Mouse (Mus musculus) left cerebral cortex, adult 2 months (tissue): Measurements from ENCODE around the gene Snai1. TPM values are rescaled to one million over a fixed set of nuclear protein-coding genes. Genes with fewer than 3 reads are reported as not detected.

Source experiments
- DNase-seq, 2 experiments: peaks; one replicate each; pipeline ENCODE4 v3.0.0; 2021 to 2022; ENCODE audit warnings: low spot score in 2 of 2, mixed read lengths in 1 of 2; ENCODE audit errors: extremely low spot score in 1 of 2
- H3K27ac ChIP-seq: fragments of 200-600 bp; 2 replicates; pipeline ENCODE4 v1.8.1; 2022
- H3K4me3 ChIP-seq: fragments of 200-600 bp; 2 replicates; pipeline ENCODE4 v1.8.1; 2022
- CTCF ChIP-seq: fragments of 200-600 bp; IDR thresholded peaks from 2 replicates; pipeline ENCODE4 v1.8.1; 2022; ENCODE audit warnings: antibody characterized with exemption, mild to moderate bottlenecking, moderate library complexity
- intact Hi-C: fragments of 180-260 bp; cut with DNase I; formaldehyde crosslinking; loops from one replicate; pipeline ENCODE4 v1.15.1; 2025
- long read RNA-seq, 2 experiments: library from polyadenylated mRNA; stranded (forward); transcript quantifications; one replicate each; pipeline ENCODE4 v2.0.0; 2021; ENCODE audit warnings: borderline mapping rate in 2 of 2
- total RNA-seq, 2 experiments: library from RNA; stranded (reverse); gene quantifications; 2 replicates each; pipeline ENCODE4 v1.2.3; 2021

The Snai1 gene
- total RNA-seq: under 1 TPM; 0.56 to 0.70 TPM
- long read RNA-seq, experiment 1: 0 reads
- long read RNA-seq, experiment 2: 0 reads

GRCm38 (mm10) chr2:167537476-167538297 is at the start of gene Snai1:
TSS of gene Snai1 (plus strand) at chr2:167538195.
- peak; percentile 81 for DNase-seq
- Histone ChIP-seq H3K4me3 (peak within 1 kb of the TSS; percentile 36), H3K27ac (no peak within 1 kb of the TSS)
- intact Hi-C loops: loop anchor here (1.0 to 5.0 kb wide), 2 partner anchors 68 to 360 kb away; no protein-coding TSS in a partner anchor
- TF ChIP-seq CTCF: peak; percentile 87

DNA sequence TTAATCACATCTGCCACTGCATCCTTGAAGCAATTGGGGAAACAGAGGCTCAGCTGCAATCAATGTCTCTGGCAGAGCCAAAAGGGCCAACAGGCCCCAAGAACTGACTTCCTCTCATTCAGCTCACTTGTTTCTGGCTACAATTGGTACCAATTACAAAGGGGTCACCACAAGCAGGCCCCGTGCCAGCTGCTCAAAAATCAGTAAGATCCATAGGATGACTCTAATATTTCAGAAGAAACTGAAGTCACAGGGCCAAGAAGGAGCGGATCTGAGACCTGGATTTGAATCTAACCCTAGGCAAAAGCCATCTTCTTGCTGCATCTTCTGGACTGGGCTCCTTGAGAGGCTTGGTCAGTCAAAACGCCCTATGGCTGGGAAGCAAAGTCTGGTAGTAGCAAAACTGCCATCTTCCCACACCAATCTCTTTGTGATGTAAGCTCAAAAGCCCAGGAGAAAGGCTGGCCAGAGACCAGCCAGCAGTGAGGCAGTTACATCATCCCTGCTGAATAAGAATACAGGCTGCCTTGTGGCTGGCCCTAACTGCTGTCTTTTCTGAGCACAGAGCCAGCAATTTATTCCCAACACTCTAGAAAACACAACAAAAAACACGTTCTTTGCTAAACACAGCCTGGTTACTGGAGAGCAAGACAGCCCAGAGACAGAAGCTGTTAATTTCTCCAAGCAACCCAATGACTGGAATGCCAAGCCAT is 47.0 kb upstream of the Snai1 start:
- peak overlapping the region; percentile 94 for H3K27ac ChIP-seq
- DNase-seq: no peak
- no peak for TF ChIP-seq CTCF
- intact Hi-C loops: loop anchor here (5.0 kb wide), 2 partner anchors 69 to 429 kb away; partner anchors contain the start of genes Slc9a8 and Znfx1
- peak overlapping the region; percentile 92 for H3K4me3 ChIP-seq

DNA sequence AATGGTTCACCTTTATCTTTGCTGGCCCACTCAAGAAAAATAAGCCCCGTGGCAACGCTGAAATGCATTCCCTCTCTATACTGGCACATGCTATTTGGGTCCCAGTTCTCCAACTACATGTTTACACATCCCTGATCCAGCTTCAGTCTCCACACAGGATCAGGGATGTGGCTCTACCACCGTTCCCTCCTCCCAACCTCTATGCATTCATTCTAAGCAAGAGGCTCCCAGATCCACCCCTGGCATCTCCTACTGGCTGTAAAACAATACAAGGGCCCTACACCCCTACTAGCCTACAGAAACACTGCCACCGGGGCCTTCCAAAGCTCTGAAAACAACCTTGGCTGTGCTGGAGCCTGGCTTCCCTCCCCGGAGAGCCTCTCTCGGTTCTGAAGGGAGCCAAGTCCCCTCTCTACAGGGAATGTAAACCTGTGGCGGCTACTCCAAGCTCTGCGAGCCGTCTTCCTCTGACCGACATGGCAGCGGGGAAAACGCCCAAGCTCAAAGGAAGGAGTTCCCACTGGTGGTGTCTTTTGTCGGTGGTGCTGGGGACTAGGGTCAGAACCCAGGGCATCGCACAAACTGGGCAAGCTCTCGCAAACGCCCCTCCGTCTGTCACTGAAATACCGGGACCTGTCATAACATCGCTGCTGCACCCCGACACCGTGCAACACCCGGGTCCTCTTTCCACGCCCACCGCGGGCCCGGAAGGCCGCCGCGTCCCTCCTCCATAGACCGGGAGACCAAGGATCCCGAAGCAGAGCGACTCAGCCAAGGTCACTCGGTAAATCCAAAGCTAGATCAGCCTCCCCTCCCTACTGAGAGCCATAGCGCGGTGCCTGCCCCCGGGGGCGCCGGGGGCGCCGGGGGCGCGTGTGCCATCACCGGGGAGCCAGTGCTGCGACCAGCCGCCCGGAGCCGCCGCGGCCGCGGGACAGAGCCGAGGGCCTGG is 46.0 kb upstream of the Snai1 start, which contains the start of gene Rnf114:
TSS of gene Rnf114 (plus strand) at position 889 of the 952 bp plus-strand sequence.
- TF ChIP-seq CTCF: no peak
- H3K4me3 ChIP-seq: peak within 1 kb of the TSS; percentile 92
- peak within 1 kb of the TSS; percentile 94 for H3K27ac ChIP-seq
- DNase-seq: peak in 1 of 2 experiments; percentile 43
- intact Hi-C loops: loop anchor here (5.0 kb wide), 2 partner anchors 70 to 430 kb away; partner anchors contain the start of genes Slc9a8 and Znfx1

DNA sequence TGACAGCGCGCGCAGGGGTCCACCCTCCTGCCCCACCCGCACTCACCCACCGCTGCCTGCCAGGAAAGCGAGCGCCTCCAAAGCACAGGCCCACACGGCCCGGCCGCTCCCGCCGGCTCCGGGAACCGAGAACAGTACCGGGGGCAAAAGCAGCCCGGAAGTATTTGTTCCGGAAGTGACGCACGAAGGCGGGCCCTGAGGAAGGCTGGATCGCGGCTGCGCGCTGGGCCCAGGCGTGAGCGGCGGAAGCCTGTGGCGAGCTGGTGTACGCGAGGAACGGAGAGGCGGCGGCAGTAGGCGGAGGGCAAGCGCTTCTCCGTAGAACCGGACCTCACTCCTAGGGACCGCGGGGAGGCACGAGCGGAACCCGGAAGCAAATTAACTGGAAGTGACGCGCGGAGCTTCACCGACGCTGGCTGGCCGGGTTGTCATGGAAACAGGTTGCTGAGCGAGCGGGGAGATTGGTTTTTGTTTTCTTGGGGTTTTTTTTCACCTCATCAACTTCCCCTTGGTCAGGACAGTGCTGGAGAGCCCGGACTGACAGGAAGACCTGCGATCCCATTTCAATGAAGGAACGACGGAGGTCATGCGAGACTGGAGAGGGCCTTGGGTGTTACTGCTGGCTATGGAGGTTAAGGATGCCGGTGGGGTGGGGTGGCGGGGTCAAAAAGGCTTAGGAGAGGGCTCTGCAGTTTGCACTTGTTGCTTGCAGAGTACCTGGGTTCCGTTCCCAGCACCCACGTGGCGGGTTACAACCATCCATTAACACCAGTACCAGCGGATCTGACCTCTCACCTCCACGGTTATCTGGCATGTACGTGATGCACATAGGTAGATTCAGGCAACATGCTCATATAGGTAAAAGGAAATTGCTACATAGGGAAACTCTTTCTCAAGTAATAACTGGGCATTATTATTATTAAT is 45.0 kb upstream of the Snai1 start, which contains the start of gene Spata2:
TSS of gene Spata2 (minus strand) at position 175 of the 924 bp plus-strand sequence.
- peak within 1 kb of the TSS; percentile 94 for H3K27ac ChIP-seq
- intact Hi-C loops: loop anchor here (5.0 kb wide), 2 partner anchors 71 to 431 kb away; partner anchors contain the start of genes Slc9a8 and Znfx1
- peak within 1 kb of the TSS; percentile 92 for H3K4me3 ChIP-seq
- no peak for TF ChIP-seq CTCF
- peak; percentile 91 to 95 for DNase-seq

DNA sequence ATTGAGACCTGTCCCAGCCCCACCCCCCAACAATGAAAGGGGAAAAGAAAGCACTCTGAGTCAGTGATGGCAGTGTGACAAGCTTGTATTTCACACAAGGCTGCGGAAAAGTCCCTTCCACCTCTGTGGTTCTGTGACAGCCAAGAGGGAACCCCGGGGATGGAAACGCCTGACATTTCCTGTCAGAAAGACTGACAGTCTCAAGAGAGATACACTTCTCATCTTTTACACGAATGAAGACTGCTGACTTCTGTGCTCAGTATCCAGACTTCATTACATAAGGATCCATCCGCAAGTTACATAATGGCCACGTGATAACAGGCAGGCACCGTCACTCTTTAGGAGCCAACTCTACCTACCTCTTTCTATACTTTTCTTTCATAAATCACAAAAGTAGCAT is 41.6 kb upstream of the Snai1 start:
- no peak overlapping the region for H3K4me3 ChIP-seq
- TF ChIP-seq CTCF: no peak
- peak overlapping the region; percentile 80 for H3K27ac ChIP-seq
- DNase-seq: no peak
- intact Hi-C loops: no loop called here

DNA sequence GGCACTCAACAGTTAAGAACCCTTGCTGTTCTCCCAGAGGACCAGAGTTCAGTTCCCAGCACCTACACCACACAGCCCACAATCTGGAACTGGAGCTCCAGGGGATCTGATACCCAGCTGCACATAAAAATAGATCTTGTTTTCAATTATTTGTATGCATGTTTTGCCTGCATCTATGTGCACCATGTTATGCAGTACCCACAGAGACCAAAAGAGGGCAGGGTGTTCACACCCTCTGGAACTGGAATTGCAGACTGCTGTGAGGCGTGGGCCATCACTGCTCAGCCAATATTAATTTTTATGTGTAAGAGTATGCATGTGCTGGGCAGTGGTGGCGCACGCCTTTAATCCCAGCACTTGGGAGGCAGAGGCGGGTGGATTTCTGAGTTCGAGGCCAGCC is 40.7 kb upstream of the Snai1 start:
- peak; percentile 51 for TF ChIP-seq CTCF
- Histone ChIP-seq H3K27ac (no peak overlapping the region), H3K4me3 (no peak overlapping the region)
- intact Hi-C loops: no loop called here
- no peak for DNase-seq

DNA sequence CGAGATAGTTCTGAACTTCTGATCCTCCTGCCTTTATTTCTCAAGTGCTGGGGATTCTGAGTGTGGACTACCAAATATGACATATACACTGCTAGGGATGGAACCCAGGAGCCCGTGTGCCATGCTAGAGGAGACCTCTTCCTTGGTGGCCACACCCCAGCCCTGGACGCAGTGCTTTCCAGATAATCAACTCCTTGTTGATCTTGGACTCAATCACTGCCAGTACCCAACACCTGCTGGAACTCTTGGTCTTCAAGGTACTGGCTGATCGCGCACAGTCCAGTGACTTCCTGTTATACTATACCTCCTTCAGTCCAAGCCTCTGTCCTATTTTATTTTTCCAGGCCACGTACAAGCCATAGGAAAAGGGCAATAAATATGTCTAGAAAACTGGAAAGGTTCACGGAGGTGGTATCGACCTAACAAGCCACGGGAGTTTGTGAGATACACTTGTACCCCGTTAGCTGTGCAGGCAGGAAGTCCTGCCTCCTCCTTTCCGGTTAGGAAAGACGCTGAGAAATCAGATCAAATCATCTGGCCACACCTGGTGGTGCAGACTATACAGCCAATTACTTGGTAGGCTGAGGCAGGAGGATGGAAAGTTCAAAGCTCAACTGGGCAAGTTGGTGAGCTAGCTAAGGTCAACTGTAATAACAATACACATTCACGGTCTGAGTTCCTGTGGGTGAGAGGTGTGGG is 35.3 kb upstream of the Snai1 start:
- peak overlapping the region; percentile 93 for H3K27ac ChIP-seq
- intact Hi-C loops: no loop called here
- TF ChIP-seq CTCF: no peak; the same call in 1 of the 2 replicates

GRCm38 (mm10) chr2:167503253-167503895 is 34.6 kb upstream of the Snai1 start:
- no peak; the same call in 1 of the 2 replicates for TF ChIP-seq CTCF
- Histone ChIP-seq H3K4me3 (peak overlapping the region; percentile 69), H3K27ac (peak overlapping the region; percentile 93)
- peak; percentile 89 to 90 for DNase-seq
- intact Hi-C loops: no loop called here

More for the DNA sequence above, 35.3 kb upstream of the Snai1 start:
- DNase-seq: no peak
- peak overlapping the region; percentile 69 for H3K4me3 ChIP-seq

DNA sequence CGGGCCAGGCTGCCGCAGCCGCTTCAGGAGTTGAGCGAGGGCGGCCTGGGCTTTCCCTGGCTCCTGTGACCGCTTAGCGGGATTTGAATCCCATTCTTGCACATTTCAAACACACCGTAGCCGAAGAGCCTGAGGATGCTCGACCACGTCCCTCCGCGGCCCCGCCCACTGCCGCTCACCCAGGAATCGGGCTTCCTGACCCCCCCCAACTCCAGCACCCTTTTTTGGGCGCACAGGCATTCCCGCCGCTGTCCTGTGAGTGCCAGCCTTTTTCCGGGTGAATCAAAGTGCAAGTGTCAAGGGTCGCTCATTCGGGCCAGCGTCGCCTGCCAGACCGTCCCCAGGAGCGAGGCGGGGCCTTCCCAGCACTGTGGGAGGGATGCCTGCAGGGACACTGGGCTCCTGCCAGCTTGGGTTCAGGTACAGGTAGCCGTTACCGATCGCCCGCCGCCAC is 34.1 kb upstream of the Snai1 start:
- TF ChIP-seq CTCF: no peak
- no peak for DNase-seq
- Histone ChIP-seq H3K4me3 (peak overlapping the region; percentile 69), H3K27ac (peak overlapping the region; percentile 93)
- intact Hi-C loops: no loop called here
